ENCODE assay signal across 22 mouse cellular contexts in the genomic region with DNA sequence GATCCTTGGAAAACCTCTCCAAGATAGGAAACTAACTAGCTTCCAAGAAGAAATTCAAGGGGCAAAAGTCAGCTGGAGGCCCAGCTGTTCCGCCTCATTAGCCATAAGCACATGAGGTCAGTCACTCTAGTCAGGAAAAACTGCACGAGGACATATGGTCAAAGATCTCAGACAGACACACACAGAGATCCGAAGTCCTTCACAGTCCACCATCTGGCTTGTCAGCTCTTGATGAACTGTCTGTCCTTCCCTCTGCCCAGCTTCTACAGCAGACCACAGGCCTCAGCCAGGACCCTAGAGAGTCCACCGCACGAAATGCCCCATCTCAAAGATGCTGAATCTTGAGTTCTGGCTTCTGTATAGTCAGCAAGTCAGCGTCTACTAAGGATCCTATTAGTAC. TPM values are rescaled to one million over a fixed set of nuclear protein-coding genes. Genes with fewer than 3 reads are reported as not detected.
A peak's percentile ranks its signal among the peaks of the same experiment; 100 is the strongest.
DNase-seq lines count a peak whose midpoint lies in the region; ATAC-seq lines count a peak whose summit lies in the region.
"Had no signal": no experiment of that assay in that cellular context is flagged by ENCODE, and none has a peak within 500 bp of the region (broad histone marks: within the 10 kb centered on the region; RNA-seq: fewer than 3 reads in every experiment).

No protein-coding gene starts in this region.

- ATAC-seq in kidney, embryonic 14.5 days (ENCODE audit: low FRiP score, low TSS enrichment): 0 out of 2 replicates have a peak, but pooled peaks have one; percentile 7

- no peak overlapping the region for H3K9ac ChIP-seq in kidney, embryonic 14.5 days (ENCODE audit: low read depth, low read length)
- H3K9ac ChIP-seq: heart, embryonic 13.5 days; limb, embryonic 15.5 days; liver, embryonic 15.5 days; neural tube, embryonic 12.5 days had no signal

- no peaks in the 10 kb centered on the region for H3K27me3 ChIP-seq in kidney, embryonic 14.5 days (ENCODE audit: control insufficient read depth, insufficient read depth, low read length)
- H3K27me3 ChIP-seq: heart, embryonic 13.5 days; limb, embryonic 15.5 days; liver, embryonic 15.5 days; neural tube, embryonic 12.5 days; Patski had no signal

- no peak overlapping the region for H3K27ac ChIP-seq in kidney, embryonic 14.5 days (ENCODE audit: low read depth, low read length)
- H3K27ac ChIP-seq: heart, embryonic 13.5 days; limb, embryonic 15.5 days; liver, embryonic 15.5 days; neural tube, embryonic 12.5 days had no signal

- H3K4me2 ChIP-seq in kidney, embryonic 14.5 days (replicated peaks; ENCODE audit: low read depth, low read length): no peak overlapping the region
- H3K4me2 ChIP-seq: heart, embryonic 13.5 days; limb, embryonic 15.5 days; liver, embryonic 15.5 days; neural tube, embryonic 12.5 days had no signal

- 20% methylated on average over 6 of the region's 6 CpGs for WGBS in kidney, embryonic 14.5 days

- intact Hi-C loops in left cerebral cortex, postnatal 25 days (cut with DNase I): no loop called here

- peak; percentile 51 for DNase-seq in embryo, embryonic 10 days (ENCODE audit: low spot score)
- no peak for DNase-seq in embryo, embryonic 9.5 days (ENCODE audit: extremely low spot score)
- peak; percentile 38 for DNase-seq in embryo, embryonic 11 days
- peak; percentile 79 to 90 for DNase-seq in kidney, postnatal 36 days
- DNase-seq in right cerebral cortex, adult 18-20 months: no peak
- DNase-seq in cerebellum, adult 11-12 months: no peak
- DNase-seq in left cerebral cortex, postnatal 25 days (ENCODE audit: low spot score in 2 of 2): no peak
- DNase-seq: adrenal gland, postnatal 10 days; cerebellum, adult 9-11 months; gastrocnemius, postnatal 10 days; heart, adult 18-20 months; heart, postnatal 36 days; lung, postnatal 10 days; right cerebral cortex, postnatal 14 days; thymus, adult 18-20 months had no signal

- no peaks in the 10 kb centered on the region for H3K9me3 ChIP-seq in kidney, embryonic 14.5 days (ENCODE audit: control insufficient read depth, low read length)
- H3K9me3 ChIP-seq: heart, embryonic 13.5 days; limb, embryonic 15.5 days; liver, embryonic 15.5 days; neural tube, embryonic 12.5 days had no signal

- H3K4me1 ChIP-seq in kidney, embryonic 14.5 days (ENCODE audit: control insufficient read depth, insufficient read depth, low read length): peaks cover 26% of the 10 kb centered on the region
- H3K4me1 ChIP-seq: limb, embryonic 15.5 days; neural tube, embryonic 12.5 days had no signal

- no peak overlapping the region for H3K4me3 ChIP-seq in kidney, embryonic 14.5 days (ENCODE audit: low read length)
- H3K4me3 ChIP-seq: heart, embryonic 13.5 days; limb, embryonic 15.5 days; liver, embryonic 15.5 days; megakaryocyte, embryonic 14.5 days; neural tube, embryonic 12.5 days had no signal

- no peaks in the 10 kb centered on the region for H3K36me3 ChIP-seq in kidney, embryonic 14.5 days (ENCODE audit: control insufficient read depth, insufficient read depth, low read length)
- H3K36me3 ChIP-seq: heart, embryonic 13.5 days; limb, embryonic 15.5 days; liver, embryonic 15.5 days; neural tube, embryonic 12.5 days had no signal

RNA-seq across cellular contexts. Expression of a gene that starts 26.9 kb away (rescaled TPM):
- polyA plus RNA-seq in kidney, embryonic 14.5 days (2014; fragmentation: Nextera tagmentation; extraction: Ambion mirVana): 63.1 and 69.7 TPM in 2 replicates
- 10 to 100 TPM; 52.4 to 57.2 TPM for total RNA-seq in left cerebral cortex, postnatal 25 days (2021)

RNA-seq across cellular contexts. Expression of a gene that starts 30.0 kb away (rescaled TPM):
- 6.9 and 9.6 TPM in 2 replicates for polyA plus RNA-seq in kidney, embryonic 14.5 days (2014; fragmentation: Nextera tagmentation; extraction: Ambion mirVana)
- total RNA-seq in left cerebral cortex, postnatal 25 days (2021): 1 to 10 TPM; 1.7 to 2.8 TPM

RNA-seq across cellular contexts. Expression of a gene that starts 39.2 kb away (rescaled TPM):
- polyA plus RNA-seq in kidney, embryonic 14.5 days (2014; fragmentation: Nextera tagmentation; extraction: Ambion mirVana): 269 and 360 TPM in 2 replicates
- 10 to 100 TPM; 89.1 to 94.2 TPM for total RNA-seq in left cerebral cortex, postnatal 25 days (2021)

RNA-seq across cellular contexts. Expression of a gene that starts 43.9 kb away (rescaled TPM):
- polyA plus RNA-seq in kidney, embryonic 14.5 days (2014; fragmentation: Nextera tagmentation; extraction: Ambion mirVana): 101 and 167 TPM in 2 replicates
- total RNA-seq in left cerebral cortex, postnatal 25 days (2021): 10 to 100 TPM in 1 of 2 experiments, 1 to 10 TPM in 1; 7.9 to 14.8 TPM

Comparison
In these comparisons a context has a peak if more than half of its experiments do, and no peak if none do; other contexts are left out.
1. DNase-seq: peak in embryo, embryonic 10 days (single experiment), embryo, embryonic 11 days (single experiment) and kidney, postnatal 36 days (2 of 2); none in embryo, embryonic 9.5 days (single experiment), right cerebral cortex, adult 18-20 months (single experiment), cerebellum, adult 11-12 months (single experiment) and left cerebral cortex, postnatal 25 days (0 of 2).